Mouse (Mus musculus): ENCODE data around the gene Cntfr. TPM values are rescaled to one million over a fixed set of nuclear protein-coding genes. Genes with fewer than 3 reads are reported as not detected.

Gene Cntfr
- polyA plus RNA-seq (2012; rRNA removed): 5.9 and 7.8 TPM in 2 replicates

GRCm38 (mm10) chr4:41696930-41697841, at the start of gene Cntfr:
Cntfr (minus strand) TSS chr4:41697089.

DNA sequence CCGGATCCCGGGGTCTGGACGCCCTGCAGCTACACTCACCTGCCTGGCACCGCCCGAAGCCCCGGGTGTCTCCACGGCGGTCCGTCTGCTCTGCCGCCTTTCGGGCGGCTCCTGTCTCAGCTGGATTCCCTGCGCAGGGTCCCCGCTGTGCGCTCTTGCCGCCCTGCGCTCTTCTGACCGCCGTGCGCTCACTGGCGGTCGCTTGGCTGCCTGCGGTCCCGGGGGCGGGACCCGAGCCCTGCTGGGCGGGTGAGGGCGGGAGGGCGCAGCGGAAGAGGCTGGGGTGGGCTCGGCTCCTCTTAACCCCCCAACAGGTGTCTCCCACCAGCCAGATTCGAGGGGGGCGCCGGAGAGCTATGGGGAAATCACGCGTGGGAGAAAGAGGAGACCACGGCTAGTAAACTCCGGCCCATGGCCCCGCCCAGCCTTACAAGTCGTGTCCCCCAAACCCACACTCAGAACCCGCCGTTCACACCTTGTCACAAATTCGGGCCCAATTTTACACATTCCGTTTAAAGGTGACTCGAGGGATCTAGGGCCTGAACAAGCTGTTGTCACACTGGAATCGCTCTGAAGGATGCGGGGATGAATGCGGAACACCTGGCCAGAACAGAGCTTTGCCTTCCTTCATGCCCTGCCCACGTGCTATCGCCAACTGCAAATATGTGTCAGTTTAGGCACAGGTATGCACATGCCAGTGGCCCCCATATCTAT, 34.3 kb upstream of the Cntfr start, which contains the start of gene Arid3c:
Gene Arid3c (minus strand): TSS at position 91 of the 714 bp plus-strand sequence.

GRCm38 (mm10) chr4:41722918-41723351, 26.0 kb upstream of the Cntfr start, which contains the start of gene Dctn3:
Dctn3 (minus strand) TSS chr4:41723170.

DNA sequence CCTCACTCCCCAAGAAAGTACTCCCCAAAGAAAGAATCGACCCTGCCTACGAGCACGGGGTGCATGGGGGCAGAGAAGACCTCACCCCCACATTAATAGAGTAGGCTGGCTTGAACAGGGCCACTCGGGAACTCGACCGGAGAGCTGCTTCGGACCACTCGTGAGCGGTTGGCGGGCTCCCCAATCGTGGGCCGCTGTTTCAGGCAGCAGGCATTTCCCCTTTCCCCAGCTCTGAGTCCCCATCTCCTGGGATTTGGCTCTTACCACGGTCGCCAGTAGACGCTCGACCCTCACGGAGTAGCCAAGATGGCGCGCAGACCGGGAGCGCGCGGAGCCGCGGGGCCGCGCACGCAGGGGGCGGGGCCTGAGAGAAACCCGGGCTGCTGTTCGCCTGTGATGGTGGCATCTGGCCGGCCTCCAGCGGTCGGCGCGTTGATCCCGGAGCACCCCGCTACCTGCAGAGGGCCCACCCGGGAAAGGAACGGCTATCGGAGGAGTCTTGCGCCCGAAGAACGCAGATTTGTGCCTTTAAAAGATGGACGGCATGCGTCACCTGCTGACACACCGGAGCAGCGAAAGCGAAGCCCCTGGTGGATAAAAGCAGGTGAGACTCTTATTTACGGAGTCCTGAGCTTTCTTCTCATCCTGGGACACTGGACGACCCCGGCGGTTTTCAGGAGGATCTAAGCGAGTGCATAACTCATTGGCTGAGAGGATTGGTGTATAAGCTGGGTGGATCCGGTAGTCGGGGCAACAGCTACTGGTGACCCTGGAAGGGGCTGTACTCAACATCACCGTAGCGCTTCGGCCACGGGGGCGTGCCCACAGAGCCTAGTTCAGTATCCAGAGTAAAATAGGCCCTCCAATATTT, 16.5 kb upstream of the Cntfr start, which contains the start of gene Rpp25l:
Gene Rpp25l (minus strand): TSS at position 338 of the 871 bp plus-strand sequence.

DNA sequence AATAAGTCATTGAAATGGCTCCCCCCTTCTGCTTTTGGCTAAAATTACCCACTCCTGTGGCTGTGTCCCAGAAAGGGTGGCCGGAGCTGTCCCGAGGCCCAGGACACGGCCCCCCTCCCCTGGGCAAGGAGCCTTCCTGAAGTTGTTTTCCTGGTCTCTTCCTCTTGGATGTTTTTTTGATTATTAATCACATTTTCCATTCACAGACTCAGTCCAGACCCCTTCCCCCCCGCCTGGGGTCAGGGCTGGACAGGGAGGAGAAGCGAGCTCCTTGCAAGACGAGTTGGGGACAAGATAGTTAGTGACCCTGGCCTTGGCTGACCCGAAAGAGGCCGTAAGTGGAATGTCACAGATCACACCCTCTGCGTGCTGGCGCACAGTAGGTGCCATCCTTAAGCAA, 2.9 kb upstream of the Cntfr start, which contains the start of gene Il11ra1:
Gene Il11ra1 (plus strand): TSS at position 207 of the 400 bp plus-strand sequence.

GRCm38 (mm10) chr4:41639913-41640507, 56.9 kb downstream of the Cntfr start, which contains the start of gene Enho:
Enho (minus strand) TSS chr4:41640324.

Other genes with a start within 250 kb of the Cntfr start
- gene Kif24, start 232.2 kb downstream of the Cntfr start, polyA plus RNA-seq (2012; rRNA removed): 0.16 and 0.18 TPM in 2 replicates
- 1.6 and 3.0 TPM in 2 replicates for gene Nudt2, start 231.9 kb downstream of the Cntfr start, polyA plus RNA-seq (2012; rRNA removed)
- 3.1 and 4.9 TPM in 2 replicates for gene AI464131, start 194.0 kb downstream of the Cntfr start, polyA plus RNA-seq (2012; rRNA removed)
- 0.37 and 0.47 TPM in 2 replicates for gene 1110017D15Rik, start 179.8 kb downstream of the Cntfr start, polyA plus RNA-seq (2012; rRNA removed)
- 15.4 and 24.4 TPM in 2 replicates for gene Fam219a, start 127.6 kb downstream of the Cntfr start, polyA plus RNA-seq (2012; rRNA removed)
- gene Dnaic1, start 127.3 kb downstream of the Cntfr start, polyA plus RNA-seq (2012; rRNA removed): 14.8 and 21.6 TPM in 2 replicates
- 37.6 and 69.1 TPM in 2 replicates for gene Enho, start 56.8 kb downstream of the Cntfr start, polyA plus RNA-seq (2012; rRNA removed)
- 93.9 and 97.7 TPM in 2 replicates for gene Il11ra1, start 2.9 kb upstream of the Cntfr start, polyA plus RNA-seq (2012; rRNA removed)
- 29.8 and 44.5 TPM in 2 replicates for gene Rpp25l, start 16.4 kb upstream of the Cntfr start, polyA plus RNA-seq (2012; rRNA removed)
- 33.7 and 36.5 TPM in 2 replicates for gene Dctn3, start 26.1 kb upstream of the Cntfr start, polyA plus RNA-seq (2012; rRNA removed)
- gene Arid3c, start 34.1 kb upstream of the Cntfr start, polyA plus RNA-seq (2012; rRNA removed): not detected in 2 replicates
- gene Galt, start 58.1 kb upstream of the Cntfr start, polyA plus RNA-seq (2012; rRNA removed): 39.5 and 40.0 TPM in 2 replicates
- gene Sigmar1, start 59.1 kb upstream of the Cntfr start, polyA plus RNA-seq (2012; rRNA removed): 38.6 and 40.6 TPM in 2 replicates
- gene Ccl27a, start 77.2 kb upstream of the Cntfr start, polyA plus RNA-seq (2012; rRNA removed): 28.4 and 32.1 TPM in 2 replicates
- 4.9 TPM in 1 of 2 replicates, not detected in the other for gene Gm21541, start 206.5 kb upstream of the Cntfr start, polyA plus RNA-seq (2012; rRNA removed)
- 0.34 and 3.0 TPM in 2 replicates for gene Gm20878, start 244.5 kb upstream of the Cntfr start, polyA plus RNA-seq (2012; rRNA removed)

Data from stomach, adult 2 months (tissue).